Mouse (Mus musculus): ENCODE results near the gene Pxylp1. TPM values are rescaled to one million over a fixed set of nuclear protein-coding genes. Genes with fewer than 3 reads are reported as not detected.

The Pxylp1 gene
- total and polyA plus RNA-seq, 2 experiments from 2014 or later = 22.6 to 35.1 TPM

- 63% methylated on average over 5 of the region's 5 CpGs for WGBS
- ATAC-seq = no peak
- no peak for TF ChIP-seq CTCF (IDR thresholded peaks at IDR 0.05; ENCODE audit: low read depth)
- Histone ChIP-seq H3K4me2 (ENCODE audit: low read depth) (no peak overlapping the region), H3K9ac (no peak overlapping the region), H3K4me1 (ENCODE audit: insufficient read depth) (no peaks in the 10 kb centered on the region), H3K36me3 (ENCODE audit: insufficient read depth) (no peaks in the 10 kb centered on the region), H3K27me3 (ENCODE audit: insufficient read depth, low read length) (no peaks in the 10 kb centered on the region), H3K4me3 (ENCODE audit: low read depth, low read length) (no peak overlapping the region), H3K9me3 (ENCODE audit: low read length) (no peaks in the 10 kb centered on the region), H3K27ac (ENCODE audit: low read depth, low read length) (no peak overlapping the region)
- no peak for DNase-seq
Observed at GRCm38 (mm10) chr9:96849012-96849411, 43.5 kb downstream of the Pxylp1 start.

GRCm38 (mm10) chr9:96846361-96846760 is 46.1 kb downstream of the Pxylp1 start:
- Histone ChIP-seq H3K4me2 (ENCODE audit: low read depth) (no peak overlapping the region), H3K36me3 (ENCODE audit: insufficient read depth) (no peaks in the 10 kb centered on the region), H3K27ac (ENCODE audit: low read depth, low read length) (no peak overlapping the region), H3K27me3 (ENCODE audit: insufficient read depth, low read length) (no peaks in the 10 kb centered on the region), H3K4me3 (ENCODE audit: low read depth, low read length) (no peak overlapping the region), H3K4me1 (ENCODE audit: insufficient read depth) (no peaks in the 10 kb centered on the region), H3K9me3 (ENCODE audit: low read length) (no peaks in the 10 kb centered on the region), H3K9ac (no peak overlapping the region)
- no peak for TF ChIP-seq CTCF (IDR thresholded peaks at IDR 0.05; ENCODE audit: low read depth)
- ATAC-seq = no peak
- no peak for DNase-seq
- WGBS = 91% methylated on average over 8 of the region's 8 CpGs

- DNase-seq (no peak), ATAC-seq (peak; percentile 78; the same call in 1 of the 2 replicates)
- TF ChIP-seq CTCF (IDR thresholded peaks at IDR 0.05; ENCODE audit: low read depth) = no peak
- Histone ChIP-seq H3K9ac (no peak overlapping the region), H3K36me3 (ENCODE audit: insufficient read depth) (no peaks in the 10 kb centered on the region), H3K4me1 (ENCODE audit: insufficient read depth) (no peaks in the 10 kb centered on the region), H3K9me3 (ENCODE audit: low read length) (no peaks in the 10 kb centered on the region), H3K27me3 (ENCODE audit: insufficient read depth, low read length) (no peaks in the 10 kb centered on the region), H3K4me2 (ENCODE audit: low read depth) (no peak overlapping the region), H3K4me3 (ENCODE audit: low read depth, low read length) (no peak overlapping the region), H3K27ac (ENCODE audit: low read depth, low read length) (no peak overlapping the region)
- WGBS = 52% methylated on average over 3 of the region's 3 CpGs
Observed at GRCm38 (mm10) chr9:96844798-96845209, 47.7 kb downstream of the Pxylp1 start.

GRCm38 (mm10) chr9:96839376-96839775 is 53.1 kb downstream of the Pxylp1 start:
- Histone ChIP-seq H3K9ac (no peak overlapping the region), H3K27ac (ENCODE audit: low read depth, low read length) (no peak overlapping the region), H3K4me2 (ENCODE audit: low read depth) (no peak overlapping the region), H3K36me3 (ENCODE audit: insufficient read depth) (no peaks in the 10 kb centered on the region), H3K4me3 (ENCODE audit: low read depth, low read length) (no peak overlapping the region), H3K27me3 (ENCODE audit: insufficient read depth, low read length) (no peaks in the 10 kb centered on the region), H3K4me1 (ENCODE audit: insufficient read depth) (peaks cover 8% of the 10 kb centered on the region; the same call in 1 of the 2 replicates), H3K9me3 (ENCODE audit: low read length) (no peaks in the 10 kb centered on the region)
- no peak for DNase-seq
- TF ChIP-seq CTCF (IDR thresholded peaks at IDR 0.05; ENCODE audit: low read depth) = no peak
- ATAC-seq = no peak; the same call in 1 of the 2 replicates
- WGBS = 92% methylated on average over 5 of the region's 5 CpGs

- no peak overlapping the region for H3K4me2 ChIP-seq (ENCODE audit: low read depth)
- DNase-seq (peak; percentile 78), ATAC-seq (peak; percentile 83)
- 31% methylated on average over 10 of the region's 10 CpGs for WGBS
- TF ChIP-seq CTCF (IDR thresholded peaks at IDR 0.05; ENCODE audit: low read depth) = peak; percentile 79
- H3K27ac ChIP-seq (ENCODE audit: low read depth, low read length) = no peak overlapping the region
- no peak overlapping the region for H3K9ac ChIP-seq
- H3K4me1 ChIP-seq (ENCODE audit: insufficient read depth) = peaks cover 8% of the 10 kb centered on the region; the same call in 1 of the 2 replicates
- no peaks in the 10 kb centered on the region for H3K27me3 ChIP-seq (ENCODE audit: insufficient read depth, low read length)
- no peak overlapping the region for H3K4me3 ChIP-seq (ENCODE audit: low read depth, low read length)
- no peaks in the 10 kb centered on the region for H3K36me3 ChIP-seq (ENCODE audit: insufficient read depth)
- no peaks in the 10 kb centered on the region for H3K9me3 ChIP-seq (ENCODE audit: low read length)
Observed at GRCm38 (mm10) chr9:96838864-96839263, 53.6 kb downstream of the Pxylp1 start.

DNA sequence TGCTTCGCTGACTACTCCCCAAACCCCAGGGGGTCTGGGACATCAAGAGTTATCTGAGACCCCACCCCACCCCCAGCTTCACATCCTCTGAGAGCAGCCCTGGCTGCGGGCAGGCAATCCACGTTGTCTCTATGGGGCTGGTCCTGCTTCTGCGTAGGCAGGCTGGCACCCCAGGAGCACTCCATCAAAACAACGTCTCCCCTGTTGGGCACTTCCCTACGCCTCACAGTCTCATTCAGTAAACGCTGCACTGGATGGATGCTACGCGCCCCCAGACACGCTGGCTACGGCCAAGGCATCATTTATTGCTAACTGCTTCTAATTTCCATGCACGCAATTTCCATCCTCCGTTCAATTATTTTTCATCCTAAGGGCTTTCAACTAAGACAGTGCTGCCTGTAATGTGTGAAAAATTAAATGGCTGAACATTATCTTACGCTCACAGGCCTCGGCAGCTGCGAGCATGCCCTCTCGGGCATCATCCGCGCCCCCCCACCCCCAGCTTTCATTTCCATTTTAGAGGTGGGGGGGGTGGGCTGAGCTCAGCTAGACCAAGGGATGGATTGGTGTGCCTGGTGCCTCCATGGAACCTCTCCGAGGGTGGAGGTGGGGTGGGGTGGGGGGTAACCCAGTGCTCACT is 54.6 kb downstream of the Pxylp1 start:
- Histone ChIP-seq H3K9ac (no peak overlapping the region), H3K36me3 (ENCODE audit: insufficient read depth) (no peaks in the 10 kb centered on the region), H3K27me3 (ENCODE audit: insufficient read depth, low read length) (no peaks in the 10 kb centered on the region), H3K27ac (ENCODE audit: low read depth, low read length) (0 out of 2 replicates have a peak overlapping the region, but pooled peaks have one; percentile 3), H3K4me2 (ENCODE audit: low read depth) (no peak overlapping the region), H3K4me3 (ENCODE audit: low read depth, low read length) (no peak overlapping the region), H3K4me1 (ENCODE audit: insufficient read depth) (peaks cover 8% of the 10 kb centered on the region; the same call in 1 of the 2 replicates), H3K9me3 (ENCODE audit: low read length) (no peaks in the 10 kb centered on the region)
- TF ChIP-seq CTCF (IDR thresholded peaks at IDR 0.05; ENCODE audit: low read depth) = no peak
- DNase-seq (no peak), ATAC-seq (peak; percentile 38; the same call in 1 of the 2 replicates)
- WGBS = 28% methylated on average over 20 of the region's 20 CpGs

DNA sequence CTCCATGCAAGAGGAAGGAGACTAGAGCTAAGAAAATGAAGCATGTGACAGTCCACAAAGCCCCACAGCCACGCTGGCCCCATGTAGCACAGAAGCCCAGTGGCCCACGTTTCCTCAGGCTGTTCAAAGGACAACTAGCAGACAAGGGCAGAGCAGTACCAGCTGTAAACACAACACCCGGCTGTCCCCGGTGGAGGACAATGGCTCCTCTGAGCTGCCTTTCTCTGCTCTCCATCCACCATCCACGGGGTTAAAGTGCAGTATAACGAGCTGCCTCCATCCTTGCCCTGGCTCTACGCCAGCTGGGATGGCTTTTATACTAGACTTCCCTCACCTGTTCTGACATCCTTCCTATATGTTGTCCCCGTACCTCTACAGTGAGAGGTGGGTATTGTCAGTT is 55.5 kb downstream of the Pxylp1 start:
- Histone ChIP-seq H3K27me3 (ENCODE audit: insufficient read depth, low read length) (no peaks in the 10 kb centered on the region), H3K9me3 (ENCODE audit: low read length) (no peaks in the 10 kb centered on the region), H3K4me3 (ENCODE audit: low read depth, low read length) (no peak overlapping the region), H3K4me2 (ENCODE audit: low read depth) (no peak overlapping the region), H3K27ac (ENCODE audit: low read depth, low read length) (no peak overlapping the region), H3K36me3 (ENCODE audit: insufficient read depth) (no peaks in the 10 kb centered on the region), H3K4me1 (ENCODE audit: insufficient read depth) (peaks cover 8% of the 10 kb centered on the region; the same call in 1 of the 2 replicates), H3K9ac (no peak overlapping the region)
- TF ChIP-seq CTCF (IDR thresholded peaks at IDR 0.05; ENCODE audit: low read depth) = no peak
- no peak for ATAC-seq
- 28% methylated on average over 8 of the region's 8 CpGs for WGBS
- no peak for DNase-seq

Data from forebrain, postnatal 0 days (tissue).